Mouse (Mus musculus) kidney, embryonic 14.5 days (tissue): ENCODE results near the gene Cd52. TPM values are rescaled to one million over a fixed set of nuclear protein-coding genes. Genes with fewer than 3 reads are reported as not detected.

Source experiments
- ATAC-seq: fragments of 200-750 bp; cut with Nextera tagmentation; 2 replicates; pipeline ENCODE4 v1.8.0; 2017; ENCODE audit warnings: moderate number of reproducible peaks, mild to moderate bottlenecking, moderate TSS enrichment, moderate library complexity; ENCODE audit not compliant: low FRiP score, low TSS enrichment
- H3K27ac ChIP-seq: fragments of 300-500 bp; sonication (generic); 2 replicates; pipeline ENCODE4 v1.5.1; 2014; ENCODE audit warnings: low read depth, mild to moderate bottlenecking, low read length, moderate library complexity, mixed read lengths
- H3K27me3 ChIP-seq: fragments of 300-500 bp; sonication (generic); 2 replicates; pipeline ENCODE4 v1.6.1; 2014; ENCODE audit warnings: mild to moderate bottlenecking, low read length; ENCODE audit not compliant: control insufficient read depth, insufficient read depth
- H3K36me3 ChIP-seq: fragments of 300-500 bp; sonication (generic); 2 replicates; pipeline ENCODE4 v1.6.1; 2014; ENCODE audit warnings: low read length, mixed read lengths; ENCODE audit not compliant: control insufficient read depth, insufficient read depth
- H3K4me1 ChIP-seq: fragments of 300-500 bp; sonication (generic); 2 replicates; pipeline ENCODE4 v1.6.1; 2014; ENCODE audit warnings: low read length, mixed read lengths; ENCODE audit not compliant: control insufficient read depth, insufficient read depth
- H3K4me2 ChIP-seq: fragments of 300-500 bp; sonication (generic); replicated peaks from 2 replicates; pipeline ENCODE4 v1.6.1; 2014; ENCODE audit warnings: low read depth, mild to moderate bottlenecking, low read length
- H3K4me3 ChIP-seq: fragments of 300-500 bp; sonication (generic); 2 replicates; pipeline ENCODE4 v1.5.1; 2014; ENCODE audit warnings: mild to moderate bottlenecking, low read length
- H3K9ac ChIP-seq: fragments of 300-500 bp; sonication (generic); 2 replicates; pipeline ENCODE4 v1.6.1; 2014; ENCODE audit warnings: low read depth, mild to moderate bottlenecking, low read length, moderate library complexity
- H3K9me3 ChIP-seq: fragments of 300-500 bp; sonication (generic); 2 replicates; pipeline ENCODE4 v1.6.1; 2016; ENCODE audit warnings: low read length; ENCODE audit not compliant: control insufficient read depth
- WGBS: fragments of 180-500 bp; shearing (Covaris S2); extraction: QIAGEN DNeasy Blood & Tissue Kit; methylation state at CpG from one replicate; pipeline ENCODE4 v1.1.7; 2014; 5-methylcytosine and 5-hydroxymethylcytosine counted together
- polyA plus RNA-seq: library from polyadenylated mRNA; unstranded; fragments of >200 nt; fragmentation: Nextera tagmentation; extraction: Ambion mirVana; gene quantifications from 2 replicates; pipeline ENCODE4 v1.2.1, GENCODE M21; 2014

The Cd52 gene
- polyA plus RNA-seq, 1 experiment from 2014 or later, result 8.9 TPM

GRCm38 (mm10) chr4:134068793-134069580 is 25.9 kb downstream of the Cd52 start:
- Histone ChIP-seq H3K4me2 (no peak overlapping the region), H3K4me3 (no peak overlapping the region), H3K27ac (no peak overlapping the region), H3K9ac (no peak overlapping the region), H3K36me3 (no peaks in the 10 kb centered on the region), H3K9me3 (no peaks in the 10 kb centered on the region), H3K4me1 (peaks cover 5% of the 10 kb centered on the region; the same call in 1 of the 2 replicates), H3K27me3 (peaks cover 8% of the 10 kb centered on the region; the same call in 1 of the 2 replicates)
- no peak for ATAC-seq
- 92% methylated on average over 4 of the region's 4 CpGs for WGBS

- Histone ChIP-seq H3K4me1 (peaks cover 5% of the 10 kb centered on the region; the same call in 1 of the 2 replicates), H3K36me3 (no peaks in the 10 kb centered on the region), H3K9me3 (no peaks in the 10 kb centered on the region), H3K9ac (no peak overlapping the region), H3K27ac (no peak overlapping the region), H3K27me3 (peaks cover 8% of the 10 kb centered on the region; the same call in 1 of the 2 replicates), H3K4me3 (no peak overlapping the region), H3K4me2 (no peak overlapping the region)
- ATAC-seq, result no peak
- WGBS, result 82% methylated on average over 7 of the region's 7 CpGs
Observed at GRCm38 (mm10) chr4:134067833-134068544, 26.9 kb downstream of the Cd52 start.

GRCm38 (mm10) chr4:134067383-134067782 is 27.5 kb downstream of the Cd52 start:
- H3K4me3 ChIP-seq, result no peak overlapping the region
- H3K4me2 ChIP-seq, result no peak overlapping the region
- H3K4me1 ChIP-seq, result peaks cover 5% of the 10 kb centered on the region; the same call in 1 of the 2 replicates
- H3K27me3 ChIP-seq, result peaks cover 8% of the 10 kb centered on the region; the same call in 1 of the 2 replicates
- no peak overlapping the region for H3K27ac ChIP-seq
- WGBS, result 94% methylated on average over 8 of the region's 8 CpGs
- no peaks in the 10 kb centered on the region for H3K36me3 ChIP-seq
- ATAC-seq, result no peak
- no peaks in the 10 kb centered on the region for H3K9me3 ChIP-seq
- no peak overlapping the region for H3K9ac ChIP-seq

- no peak overlapping the region for H3K27ac ChIP-seq
- no peaks in the 10 kb centered on the region for H3K9me3 ChIP-seq
- H3K4me2 ChIP-seq, result peak overlapping the region; percentile 18; the same call in 1 of the 2 replicates
- no peak overlapping the region for H3K9ac ChIP-seq
- H3K4me3 ChIP-seq, result no peak overlapping the region; the same call in 1 of the 2 replicates
- ATAC-seq, result no peak
- WGBS, result 17% methylated on average over 23 of the region's 23 CpGs
- H3K27me3 ChIP-seq, result peaks cover 8% of the 10 kb centered on the region; the same call in 1 of the 2 replicates
- H3K4me1 ChIP-seq, result peaks cover 5% of the 10 kb centered on the region; the same call in 1 of the 2 replicates
- H3K36me3 ChIP-seq, result no peaks in the 10 kb centered on the region
Observed at GRCm38 (mm10) chr4:134065431-134066004, 29.4 kb downstream of the Cd52 start.

GRCm38 (mm10) chr4:134062561-134062960 is 32.3 kb downstream of the Cd52 start:
- H3K36me3 ChIP-seq, result no peaks in the 10 kb centered on the region
- H3K27ac ChIP-seq, result no peak overlapping the region
- 72% methylated on average over 8 of the region's 8 CpGs for WGBS
- H3K9me3 ChIP-seq, result no peaks in the 10 kb centered on the region
- H3K9ac ChIP-seq, result no peak overlapping the region
- H3K4me2 ChIP-seq, result no peak overlapping the region
- H3K27me3 ChIP-seq, result peaks cover 8% of the 10 kb centered on the region; the same call in 1 of the 2 replicates
- peaks cover 5% of the 10 kb centered on the region; the same call in 1 of the 2 replicates for H3K4me1 ChIP-seq
- no peak overlapping the region for H3K4me3 ChIP-seq
- ATAC-seq, result no peak

- H3K9ac ChIP-seq, result no peak overlapping the region
- ATAC-seq, result 0 out of 2 replicates have a peak, but pooled peaks have one; percentile 18
- no peaks in the 10 kb centered on the region for H3K9me3 ChIP-seq
- no peak overlapping the region for H3K4me2 ChIP-seq
- H3K27ac ChIP-seq, result no peak overlapping the region
- peaks cover 5% of the 10 kb centered on the region; the same call in 1 of the 2 replicates for H3K4me1 ChIP-seq
- no peak overlapping the region for H3K4me3 ChIP-seq
- WGBS, result 40% methylated on average over 8 of the region's 8 CpGs
- peaks cover 8% of the 10 kb centered on the region; the same call in 1 of the 2 replicates for H3K27me3 ChIP-seq
- no peaks in the 10 kb centered on the region for H3K36me3 ChIP-seq
Observed at GRCm38 (mm10) chr4:134061944-134062446, 32.9 kb downstream of the Cd52 start.

GRCm38 (mm10) chr4:134061166-134061830 is 33.6 kb downstream of the Cd52 start:
- Histone ChIP-seq H3K27me3 (peaks cover 5% of the 10 kb centered on the region; the same call in 1 of the 2 replicates), H3K36me3 (no peaks in the 10 kb centered on the region), H3K4me2 (no peak overlapping the region), H3K9ac (no peak overlapping the region), H3K9me3 (no peaks in the 10 kb centered on the region), H3K4me1 (peaks cover 5% of the 10 kb centered on the region; the same call in 1 of the 2 replicates), H3K4me3 (no peak overlapping the region), H3K27ac (no peak overlapping the region)
- no peak for ATAC-seq
- 62% methylated on average over 18 of the region's 18 CpGs for WGBS

GRCm38 (mm10) chr4:134060135-134060865 is 34.6 kb downstream of the Cd52 start, which contains the start of gene Crybg2:
Gene Crybg2 (plus strand): TSS chr4:134060815.
- Histone ChIP-seq H3K9me3 (no peaks in the 10 kb centered on the region), H3K27ac (no peak within 1 kb of the TSS), H3K36me3 (no peaks in the 10 kb centered on the region), H3K4me3 (no peak within 1 kb of the TSS), H3K4me2 (no peak within 1 kb of the TSS), H3K27me3 (0 out of 2 replicates have a peak, but pooled peaks cover under 1% of the 10 kb centered on the region), H3K4me1 (peaks cover under 1% of the 10 kb centered on the region; the same call in 1 of the 2 replicates), H3K9ac (no peak within 1 kb of the TSS)
- 48% methylated on average over 28 of the region's 28 CpGs for WGBS
- no peak for ATAC-seq
